Mouse (Mus musculus): ENCODE results near the gene Noxo1.
"Not testable (repeated sequence)": the region's sequence is repeated elsewhere in the genome, so short reads cannot be mapped to it uniquely, and the experiment has no call there.

Noxo1 gene
- long read RNA-seq, experiment 1, partial matches to known transcripts: 2 of 3 reads
- long read RNA-seq, experiment 1, other reads (novel, unspliced or antisense): 1 of 3 reads
- long read RNA-seq, experiment 2, partial matches to known transcripts: 0 of 1 reads
- long read RNA-seq, experiment 2, other reads (novel, unspliced or antisense): 1 of 1 reads

DNA sequence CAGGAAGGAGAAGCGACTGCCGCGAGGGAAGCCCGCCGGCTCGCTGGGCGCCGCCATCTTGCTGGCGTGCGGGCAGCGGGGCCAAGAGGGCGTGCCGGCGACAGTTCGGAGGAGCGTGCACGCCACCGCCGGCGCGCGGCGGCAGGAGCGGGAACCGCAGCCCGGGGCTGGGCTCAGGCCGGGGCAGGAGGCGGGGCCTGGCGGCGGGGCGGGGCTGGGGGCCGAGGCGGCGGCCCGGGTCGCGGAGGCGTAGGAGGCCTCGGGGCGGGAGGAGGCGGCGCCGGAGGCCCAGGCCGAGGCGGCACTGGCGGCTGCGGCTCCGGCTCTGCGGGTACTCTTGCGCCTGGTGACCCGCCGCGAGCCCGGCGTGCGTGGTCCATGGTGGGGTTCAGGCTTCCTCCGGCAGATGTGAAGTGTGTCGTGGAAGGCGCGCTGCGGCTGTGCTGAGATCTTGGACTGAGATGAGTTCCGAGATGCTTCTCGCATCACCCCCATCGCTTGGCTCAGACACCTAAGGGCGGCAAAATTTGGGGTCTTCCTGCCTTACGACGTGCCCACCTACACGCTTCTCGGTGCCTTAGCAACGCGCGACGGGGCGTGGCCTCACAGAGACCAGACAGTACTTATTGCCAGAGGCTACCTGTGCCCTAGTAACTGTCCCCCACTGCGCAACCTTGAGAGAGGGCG, at the start of gene Noxo1, which contains the start of gene Gfer:
TSS of gene Noxo1 (plus strand) at position 224 of the 687 bp plus-strand sequence.
TSS of gene Gfer (minus strand) at position 146 of the 687 bp plus-strand sequence.
- intact Hi-C loops (cut with DNase I): no loop called here

DNA sequence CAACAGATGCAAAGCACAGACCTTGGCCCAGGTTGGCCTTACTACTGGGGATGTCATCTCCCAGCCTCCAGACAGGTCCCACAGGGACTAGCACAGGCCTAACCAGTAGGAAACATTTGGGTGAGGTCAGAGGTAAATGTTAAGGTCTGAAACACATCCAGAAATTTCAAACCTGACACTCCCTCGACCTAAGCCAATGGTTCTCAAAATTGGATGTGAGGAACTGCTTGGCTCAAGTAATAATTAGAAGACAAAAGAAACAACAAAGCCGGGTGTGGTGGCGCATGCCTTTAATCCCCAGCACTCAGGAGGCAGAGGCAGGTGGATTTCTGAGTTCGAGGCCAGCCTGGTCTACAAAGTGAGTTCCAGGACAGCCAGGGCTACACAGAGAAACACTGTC, 49.7 kb upstream of the Noxo1 start:
- intact Hi-C loops (cut with DNase I): no loop called here

DNA sequence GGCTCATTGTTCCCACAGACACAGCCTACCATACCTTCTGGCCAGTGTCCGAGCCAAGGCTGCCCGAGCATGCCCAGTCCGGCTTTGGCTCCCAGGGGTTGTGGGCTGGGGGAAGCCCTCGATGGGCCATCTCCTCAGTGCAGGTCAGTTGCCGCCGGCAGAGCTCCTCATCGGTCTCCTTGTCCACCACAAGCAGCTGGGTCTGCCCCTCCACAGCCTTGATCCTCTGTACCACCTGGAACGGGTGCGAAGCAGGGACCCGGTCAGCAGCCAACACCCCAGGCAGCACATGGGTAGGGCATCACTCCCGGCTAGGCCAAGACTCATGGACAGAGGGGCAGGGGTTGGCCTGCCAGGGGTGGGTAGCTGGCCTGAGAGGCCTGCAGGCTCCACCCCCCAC, 48.5 kb upstream of the Noxo1 start:
- intact Hi-C loops (cut with DNase I): no loop called here

DNA sequence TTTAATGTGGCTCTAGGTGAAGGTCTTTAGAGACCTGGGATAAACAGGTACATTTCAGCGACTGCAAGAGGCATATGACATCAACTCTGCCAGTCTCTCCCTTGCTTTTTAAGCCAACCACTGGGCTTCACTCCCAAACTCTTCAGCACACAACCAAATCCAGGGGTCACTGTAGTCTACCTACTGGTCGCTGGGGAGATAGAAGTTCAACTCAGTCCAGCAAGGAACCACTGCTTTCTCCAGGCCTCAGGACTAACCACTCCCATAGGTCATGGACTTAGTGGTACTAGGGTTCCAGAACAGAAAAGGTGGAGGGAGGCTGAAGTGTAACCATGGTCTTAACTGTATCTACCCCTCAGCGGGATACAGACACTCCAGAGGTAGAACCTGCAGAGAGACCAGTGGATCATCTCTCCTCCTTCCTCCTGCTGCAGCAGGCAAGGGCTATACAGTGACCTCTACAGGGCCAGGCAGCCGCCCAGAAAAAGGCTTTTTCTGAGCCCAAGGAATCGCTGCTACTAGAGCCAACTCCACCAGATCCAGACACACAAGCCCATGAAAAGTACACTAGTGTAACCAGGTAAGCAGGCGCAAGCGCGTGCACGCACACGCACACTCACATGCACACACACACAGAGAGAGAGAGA, 47.2 kb upstream of the Noxo1 start:
- intact Hi-C loops (cut with DNase I): no loop called here

DNA sequence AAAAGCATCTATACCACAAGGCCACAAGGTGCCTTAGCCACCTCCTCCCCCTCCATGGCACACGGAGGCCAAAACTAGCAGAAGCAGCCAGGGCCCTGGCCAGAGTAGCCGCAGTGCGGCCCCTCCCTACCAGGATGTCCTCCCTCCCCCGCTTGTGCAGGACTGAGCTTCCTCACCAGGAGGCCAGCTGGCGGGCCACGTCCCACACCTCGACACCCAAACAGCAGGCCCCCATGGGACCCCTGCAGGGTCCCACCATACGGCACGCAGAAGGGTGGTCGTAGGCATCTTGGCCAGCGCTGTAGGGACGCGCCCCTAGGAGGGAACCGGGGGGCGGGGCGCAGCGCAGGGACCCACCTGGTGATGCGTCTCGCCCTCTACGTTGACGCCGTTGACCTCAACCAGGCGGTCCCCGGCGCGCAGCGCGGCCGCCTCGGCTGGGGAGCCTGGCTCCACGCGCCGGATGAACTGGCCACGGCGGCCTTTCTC, 46.4 kb upstream of the Noxo1 start:
- intact Hi-C loops (cut with DNase I): loop anchor here (5.0 kb wide), 1 partner anchor 97 kb away; no protein-coding TSS in a partner anchor

DNA sequence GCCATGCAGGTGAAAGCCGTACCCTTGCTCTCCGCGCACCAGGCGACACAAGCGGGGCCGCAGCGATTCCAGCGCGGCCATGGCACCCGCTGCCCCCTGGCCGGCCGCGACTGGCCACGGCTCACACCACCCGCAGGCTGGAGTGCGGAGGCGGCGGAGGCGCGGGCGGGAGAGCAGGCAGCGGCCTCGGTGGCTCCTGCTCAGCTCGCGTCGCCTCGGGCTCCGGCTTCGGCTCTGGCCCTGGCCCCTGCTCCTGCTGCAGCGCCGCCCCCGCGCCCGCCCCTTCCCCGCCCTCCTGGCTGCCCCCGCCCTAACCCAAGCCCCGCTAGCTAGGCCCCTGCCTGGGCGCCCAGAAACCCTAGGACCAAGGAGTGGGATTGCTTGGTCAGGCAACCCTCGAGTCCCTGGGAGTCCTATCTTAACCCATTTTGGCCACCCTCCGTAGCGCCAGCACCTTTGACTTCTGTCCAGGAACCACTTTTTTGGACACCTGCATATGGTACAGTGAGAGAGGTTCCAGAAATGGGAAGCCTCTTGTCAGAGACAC, 45.9 kb upstream of the Noxo1 start, which contains the start of gene Slc9a3r2:
TSS of gene Slc9a3r2 (minus strand) at position 258 of the 547 bp plus-strand sequence.
- intact Hi-C loops (cut with DNase I): loop anchor here (5.0 kb wide), 1 partner anchor 98 kb away; no protein-coding TSS in a partner anchor

DNA sequence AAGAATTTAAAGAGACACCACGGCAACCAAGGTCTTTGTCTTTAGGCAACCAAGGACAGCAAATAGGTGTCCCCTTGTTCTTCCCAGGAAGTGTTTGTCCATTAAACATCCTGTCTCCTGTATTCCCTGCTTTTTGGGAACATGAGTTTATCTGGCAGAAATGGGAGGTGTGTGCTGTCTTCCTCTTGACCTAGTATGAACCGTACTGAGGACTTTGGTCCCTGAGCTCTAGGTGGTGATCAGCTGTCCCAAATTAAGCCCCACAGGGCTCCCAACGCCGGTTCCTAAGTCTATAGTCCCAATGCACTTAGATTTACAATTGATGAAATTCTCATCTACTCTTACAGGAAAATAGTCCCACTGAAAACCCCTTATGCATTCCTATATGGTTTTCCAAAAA, 45.3 kb upstream of the Noxo1 start:
- intact Hi-C loops (cut with DNase I): loop anchor here (5.0 kb wide), 1 partner anchor 98 kb away; no protein-coding TSS in a partner anchor

DNA sequence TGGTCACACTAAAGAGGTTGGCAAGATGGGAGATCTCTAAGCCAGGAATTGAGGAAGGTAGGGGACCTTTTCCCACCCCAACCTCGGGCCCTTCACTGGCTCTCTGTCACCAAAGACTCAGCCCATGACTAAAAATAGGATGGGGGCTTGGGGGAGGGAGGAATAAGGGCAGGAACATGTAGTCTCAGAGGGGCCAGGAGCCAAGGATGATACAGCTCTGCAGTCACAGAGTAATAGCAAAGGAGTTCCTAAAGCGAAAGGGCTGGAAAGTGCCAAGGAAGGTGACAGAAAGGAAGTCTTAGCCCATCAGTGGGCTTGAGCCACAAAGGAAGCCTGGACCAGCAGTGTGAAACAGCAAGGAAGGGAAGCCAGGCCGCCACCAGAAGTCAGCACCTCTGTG, 44.2 kb upstream of the Noxo1 start:
- intact Hi-C loops (cut with DNase I): loop anchor here (5.0 kb wide), 1 partner anchor 100 kb away; no protein-coding TSS in a partner anchor

DNA sequence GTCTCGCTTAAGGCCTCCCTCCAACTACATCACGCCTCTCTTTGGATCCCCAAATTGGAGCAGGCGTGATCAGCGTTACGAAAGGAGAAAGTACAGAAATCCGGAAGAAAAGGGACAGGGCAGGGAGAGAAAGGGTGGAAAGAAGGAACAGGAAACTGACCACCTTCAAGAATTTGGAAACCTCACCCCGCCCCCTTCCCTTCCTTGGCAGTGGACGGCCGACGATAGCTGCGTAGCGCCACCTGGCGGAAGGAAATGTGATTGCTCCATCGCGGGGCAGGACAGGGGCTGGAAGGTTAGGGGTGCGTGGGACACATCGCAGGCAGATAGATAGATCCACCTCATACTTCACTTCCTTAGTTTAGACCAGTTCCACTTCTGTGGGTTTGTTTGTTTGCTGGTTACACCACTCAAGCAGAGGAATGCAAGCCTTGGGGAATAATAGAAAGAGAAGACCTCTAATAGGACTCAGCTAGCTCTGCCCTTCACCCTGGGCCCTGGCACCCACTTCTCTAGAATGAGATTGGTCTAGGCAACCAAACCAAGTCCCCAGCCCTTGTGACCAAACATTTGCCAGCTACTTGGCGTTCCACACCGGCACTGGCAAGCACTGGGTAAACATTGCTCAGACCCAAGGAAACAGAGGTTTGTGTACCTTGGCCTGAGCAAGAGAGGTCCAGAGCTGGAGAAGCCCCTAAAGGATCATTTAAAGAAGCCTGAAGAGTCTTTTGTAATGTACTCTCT, 41.9 kb upstream of the Noxo1 start:
- intact Hi-C loops (cut with DNase I): loop anchor here (5.0 kb wide), 1 partner anchor 102 kb away; no protein-coding TSS in a partner anchor

DNA sequence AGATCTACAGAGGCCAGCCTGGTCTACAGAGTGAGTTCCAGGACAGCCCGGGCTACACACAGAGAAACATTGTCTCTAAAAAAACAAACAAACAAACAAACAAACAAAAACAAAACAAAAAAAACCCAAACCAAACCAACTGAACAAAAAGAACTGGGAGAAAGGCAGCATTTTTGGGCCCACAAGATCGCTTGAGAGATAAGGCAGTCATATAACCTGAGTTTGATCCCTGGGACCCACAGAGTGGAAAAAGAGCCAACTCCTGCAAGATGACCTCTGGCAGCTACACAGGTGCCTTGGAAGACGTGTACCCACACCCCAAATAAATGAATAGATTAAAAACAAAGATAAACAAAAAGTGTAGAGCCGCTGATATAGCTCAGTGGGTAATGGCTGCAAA, 41.1 kb upstream of the Noxo1 start:
- intact Hi-C loops (cut with DNase I): loop anchor here (5.0 kb wide), 1 partner anchor 103 kb away; no protein-coding TSS in a partner anchor

DNA sequence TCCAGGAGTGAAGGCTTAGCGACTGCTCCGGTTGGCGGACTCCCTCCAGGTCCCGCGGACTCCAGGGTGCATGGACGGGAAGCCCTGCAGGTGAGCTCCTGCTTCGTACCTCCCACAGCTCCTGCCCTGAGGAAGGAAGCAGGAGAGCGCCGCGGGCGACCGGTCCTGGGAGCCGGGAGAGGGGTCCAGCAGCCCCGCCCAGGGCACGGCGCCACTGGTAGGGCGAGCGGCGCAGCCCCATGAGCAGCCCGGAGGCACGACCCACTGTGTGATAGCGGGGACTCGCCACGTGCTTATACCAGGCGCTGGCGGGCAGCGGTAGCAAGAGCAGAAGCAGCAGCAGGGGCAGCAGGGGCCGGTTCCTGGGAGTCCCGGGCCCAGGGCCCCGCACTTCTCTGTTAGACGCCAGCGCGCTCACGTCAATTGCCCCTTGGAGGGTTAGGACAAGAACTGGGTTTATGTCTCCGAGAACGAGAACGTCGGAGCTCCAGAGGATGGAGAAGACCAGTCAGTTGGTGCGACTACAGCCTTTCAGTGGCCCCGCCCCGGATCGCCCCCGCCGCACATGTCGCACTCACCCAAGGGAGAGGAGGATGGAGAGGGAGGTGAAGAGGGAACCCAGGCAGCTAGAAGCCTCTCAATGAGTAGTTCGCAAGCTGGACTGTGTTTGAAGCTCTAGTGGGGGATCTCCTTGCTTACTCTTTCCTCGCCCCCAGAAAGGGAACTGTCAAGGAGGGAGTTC, 37.8 kb upstream of the Noxo1 start, which contains the start of gene Npw:
TSS of gene Npw (minus strand) at position 441 of the 742 bp plus-strand sequence.
- intact Hi-C loops (cut with DNase I): no loop called here

DNA sequence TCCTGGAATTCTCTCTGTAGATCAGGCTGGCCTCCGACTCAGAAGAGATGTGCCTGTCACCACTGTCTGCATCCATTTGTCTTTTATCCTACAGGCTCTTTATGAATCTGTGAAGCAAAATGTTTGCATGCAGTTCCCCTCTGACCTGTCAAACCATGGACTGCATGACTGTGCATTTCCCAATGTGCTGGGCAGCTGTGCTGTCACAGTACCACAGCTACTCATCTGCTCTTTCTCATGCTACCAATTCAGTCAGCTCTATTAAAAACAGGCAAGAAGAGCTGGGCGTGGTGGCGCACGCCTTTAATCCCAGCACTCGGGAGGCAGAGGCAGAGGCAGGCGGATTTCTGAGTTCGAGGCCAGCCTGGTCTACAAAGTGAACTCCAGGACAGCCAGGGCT, 29.0 kb upstream of the Noxo1 start:
- intact Hi-C loops (cut with DNase I): not testable (repeated sequence)

DNA sequence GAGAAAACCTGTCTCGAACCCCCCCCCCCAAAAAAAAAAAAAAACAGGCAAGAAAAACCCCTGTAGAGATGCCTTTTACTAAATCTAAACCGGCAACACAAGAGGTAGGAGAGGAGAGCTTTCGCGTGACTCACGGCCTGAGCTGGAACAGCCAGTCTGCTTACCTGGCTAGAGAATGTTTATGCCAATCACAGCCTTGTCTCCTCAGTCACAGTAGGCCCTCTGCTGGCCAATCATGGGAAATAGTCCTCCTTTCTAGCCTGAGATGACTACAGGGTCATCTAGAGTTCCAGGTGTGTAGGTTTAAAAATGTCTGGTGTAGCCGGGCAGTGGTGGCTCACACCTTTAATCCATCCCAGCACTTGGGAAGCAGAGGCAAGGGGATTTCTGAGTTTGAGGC, 28.6 kb upstream of the Noxo1 start:
- intact Hi-C loops (cut with DNase I): no loop called here

DNA sequence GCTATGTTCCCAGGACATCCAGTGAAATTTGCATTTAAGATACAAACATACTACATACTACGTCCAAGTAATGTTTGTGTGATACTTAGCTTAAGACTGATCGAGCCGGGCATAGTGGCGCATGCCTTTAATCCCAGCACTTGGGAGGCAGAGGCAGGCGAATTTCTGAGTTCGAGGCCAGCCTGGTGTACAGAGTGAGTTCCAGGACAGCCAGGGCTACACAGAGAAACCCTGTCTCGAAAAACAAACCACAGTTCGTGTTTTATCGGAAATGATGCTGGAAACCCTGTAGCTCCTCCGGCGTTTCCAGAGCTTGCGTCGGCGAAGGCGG, 26.9 kb upstream of the Noxo1 start:
- intact Hi-C loops (cut with DNase I): not testable (repeated sequence)

DNA sequence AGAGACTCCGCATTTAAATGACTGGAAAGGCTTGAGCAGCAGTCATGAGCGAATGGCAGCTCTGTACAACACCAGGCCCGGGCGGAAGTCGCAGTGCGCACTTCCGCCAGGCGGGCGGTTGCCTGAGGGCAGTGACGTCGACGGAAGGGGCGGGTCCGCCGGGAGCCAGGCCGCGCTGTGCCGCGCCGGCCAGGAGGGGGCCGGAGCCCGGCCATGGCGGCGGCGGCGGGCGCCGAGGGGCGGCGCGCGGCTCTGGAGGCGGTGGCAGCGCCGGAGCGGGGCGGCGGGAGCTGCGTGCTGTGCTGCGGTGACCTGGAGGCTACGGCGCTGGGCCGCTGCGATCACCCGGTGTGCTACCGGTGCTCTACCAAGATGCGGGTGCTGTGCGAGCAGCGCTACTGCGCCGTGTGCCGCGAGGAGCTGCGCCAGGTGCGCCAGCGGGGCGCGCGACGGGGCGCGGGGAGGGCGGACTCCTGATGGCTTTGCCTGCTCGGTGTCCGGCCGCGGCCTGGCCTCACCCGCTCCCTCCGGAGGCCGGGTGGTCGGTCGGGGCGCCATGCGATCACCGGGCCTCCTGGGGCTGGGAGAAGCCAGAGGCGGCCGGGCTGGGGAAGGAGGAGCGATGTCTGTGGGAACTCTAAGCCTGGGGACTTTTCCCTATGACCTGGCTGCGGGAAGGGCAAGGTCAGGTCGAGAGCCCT, 26.3 kb upstream of the Noxo1 start, which contains the start of gene Zfp598:
TSS of gene Zfp598 (plus strand) at position 143 of the 701 bp plus-strand sequence.
- intact Hi-C loops (cut with DNase I): no loop called here

DNA sequence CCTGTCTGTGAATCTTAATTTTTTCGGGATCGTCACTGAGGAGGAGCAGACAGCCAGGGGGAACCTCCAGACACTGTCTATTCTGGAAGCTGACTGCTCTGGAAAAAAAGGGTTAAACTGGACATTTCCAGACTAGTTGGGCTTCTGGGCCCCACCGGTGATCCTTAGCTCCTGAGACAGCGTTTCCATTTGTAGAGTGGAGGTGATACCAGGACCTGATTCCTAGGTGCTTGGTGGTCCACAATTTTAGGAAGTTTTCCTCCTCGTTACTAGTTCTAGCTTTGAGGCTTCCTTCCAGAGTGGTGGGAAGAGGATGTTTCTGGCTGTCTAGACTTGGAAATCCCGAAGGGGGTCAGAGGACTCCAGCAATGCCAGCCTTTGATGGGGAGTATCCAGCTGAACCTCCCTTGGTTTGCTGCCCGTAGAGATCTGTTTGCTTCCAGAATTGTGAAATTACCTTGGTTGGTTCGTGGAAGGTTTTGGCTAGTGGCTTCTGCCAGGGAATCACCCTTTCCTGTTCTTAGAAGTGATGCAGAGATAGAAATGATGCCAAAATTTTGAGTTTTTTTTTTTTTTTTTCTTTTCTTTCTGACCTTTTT, 25.7 kb upstream of the Noxo1 start:
- intact Hi-C loops (cut with DNase I): no loop called here

DNA sequence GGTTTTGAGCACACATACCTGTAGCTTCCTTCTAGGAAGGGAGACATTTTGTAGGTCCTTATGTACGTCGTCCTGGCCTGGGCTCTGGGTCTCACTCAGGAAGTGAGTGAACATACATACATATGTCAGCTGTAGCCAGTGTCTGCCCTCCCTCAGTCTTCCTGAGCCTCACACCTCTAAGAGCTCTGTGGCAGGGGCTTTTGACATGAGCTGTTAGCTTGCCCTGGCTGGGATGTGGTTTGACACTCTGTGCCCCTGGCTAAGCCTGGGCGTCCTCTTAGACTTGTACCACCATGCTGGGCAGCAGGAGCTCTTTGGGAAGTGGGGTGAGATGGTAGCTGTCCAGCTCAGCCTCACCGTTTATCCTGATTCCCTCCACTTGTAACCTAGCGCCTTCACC, 24.7 kb upstream of the Noxo1 start:
- intact Hi-C loops (cut with DNase I): no loop called here

DNA sequence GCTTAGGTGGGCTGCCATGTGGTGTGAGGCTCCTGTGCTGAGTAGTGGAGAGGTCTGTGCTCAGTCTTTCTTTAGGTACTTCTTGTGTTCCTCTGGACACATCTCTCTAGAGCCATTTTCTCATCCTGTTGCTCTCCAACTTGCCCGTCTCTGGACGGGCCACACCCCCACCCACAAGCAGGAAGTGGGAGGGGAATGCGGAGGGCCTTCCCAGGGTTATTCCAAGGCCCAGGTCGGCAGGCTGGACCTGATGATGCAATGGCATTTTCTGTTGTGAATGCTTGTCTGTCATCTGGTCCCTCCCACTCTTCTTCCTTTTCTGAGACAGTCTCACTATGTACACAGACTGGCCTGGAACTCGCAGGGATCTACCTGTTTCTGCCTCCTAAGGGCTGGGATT, 23.9 kb upstream of the Noxo1 start:
- intact Hi-C loops (cut with DNase I): no loop called here

DNA sequence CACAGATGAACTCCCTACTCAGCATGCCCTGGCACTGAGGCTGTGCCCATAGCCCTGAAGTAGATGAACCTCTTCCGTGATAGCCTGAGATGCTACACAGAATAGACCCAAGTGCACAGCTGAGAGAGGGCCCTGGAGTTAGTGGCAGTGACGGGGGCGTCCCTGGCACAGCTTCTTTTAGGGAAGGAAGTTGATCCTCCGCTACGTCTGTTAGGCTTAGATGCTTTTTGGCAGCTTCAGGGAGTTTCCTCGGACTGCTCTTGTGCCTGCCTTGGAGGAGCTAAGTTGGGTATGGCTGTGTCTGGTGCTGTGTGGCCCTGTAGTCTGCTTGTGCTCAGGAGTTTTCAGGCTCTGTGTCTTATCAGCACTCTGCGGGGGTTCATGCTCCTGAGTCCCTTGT, 21.8 kb upstream of the Noxo1 start:
- intact Hi-C loops (cut with DNase I): no loop called here

Measured in adrenal gland (tissue).